Mouse (Mus musculus) lung, postnatal 10 days (tissue): Measurements from ENCODE around the gene Gm5624.
"Not testable (repeated sequence)": the region's sequence is repeated elsewhere in the genome, so short reads cannot be mapped to it uniquely, and the experiment has no call there.

Experiments used
- DNase-seq: peaks from one replicate; pipeline ENCODE4 v3.0.0; 2021

The Gm5624 gene

GRCm38 (mm10) chr14:44627737-44628136, at the start of gene Gm5624:
Gene Gm5624, minus strand, starts transcription at chr14:44627938.
- DNase-seq: not testable (repeated sequence)

GRCm38 (mm10) chr14:44591765-44592164, 36.0 kb downstream of the Gm5624 start:
- not testable (repeated sequence) for DNase-seq

GRCm38 (mm10) chr14:44582853-44583252, 44.9 kb downstream of the Gm5624 start, which contains the start of gene Gm8247:
Gene Gm8247, plus strand, starts transcription at chr14:44583153.
- DNase-seq: not testable (repeated sequence)

GRCm38 (mm10) chr14:44547961-44548360, 79.8 kb downstream of the Gm5624 start:
- not testable (repeated sequence) for DNase-seq

GRCm38 (mm10) chr14:44517976-44518375, 109.8 kb downstream of the Gm5624 start, which contains the start of gene Gm17093:
Gene Gm17093, plus strand, starts transcription at chr14:44518276.
- DNase-seq: not testable (repeated sequence)
